Comparison of ENCODE assay signal across 8 mouse cellular contexts in genomic region chr19:16049646-16050045, GRCm38 (mm10).
DNase-seq lines count a peak whose midpoint lies in the region; ATAC-seq and TF ChIP-seq lines count a peak whose summit lies in the region.
"Had no signal": no experiment of that assay in that cellular context is flagged by ENCODE, and none has a peak within 500 bp of the region (broad histone marks: within the 10 kb centered on the region; RNA-seq: fewer than 3 reads in every experiment).

No protein-coding gene starts in this region.

- no peak overlapping the region for H3K9ac ChIP-seq in lung, postnatal 0 days (replicated peaks; ENCODE audit: low read depth)
- no peak overlapping the region for H3K9ac ChIP-seq in forebrain, embryonic 16.5 days (replicated peaks; ENCODE audit: low read depth, low read length)
- H3K9ac ChIP-seq in liver, embryonic 12.5 days, result no peak overlapping the region
- no peak overlapping the region for H3K9ac ChIP-seq in stomach, embryonic 16.5 days (ENCODE audit: low read length)

- ATAC-seq in lung, postnatal 0 days, result no peak
- no peak for ATAC-seq in forebrain, embryonic 16.5 days
- no peak for ATAC-seq in liver, embryonic 12.5 days
- ATAC-seq in stomach, embryonic 16.5 days (ENCODE audit: insufficient read depth, low FRiP score), result no peak; the same call in 1 of the 2 replicates

- no peaks in the 10 kb centered on the region for H3K36me3 ChIP-seq in lung, postnatal 0 days (ENCODE audit: insufficient read depth, low read length)
- no peaks in the 10 kb centered on the region for H3K36me3 ChIP-seq in forebrain, embryonic 16.5 days (ENCODE audit: control insufficient read depth, insufficient read depth)
- no peaks in the 10 kb centered on the region for H3K36me3 ChIP-seq in liver, embryonic 12.5 days
- no peaks in the 10 kb centered on the region for H3K36me3 ChIP-seq in stomach, embryonic 16.5 days (ENCODE audit: control insufficient read depth, insufficient read depth, low read length)

- H3K27ac ChIP-seq in lung, postnatal 0 days (ENCODE audit: low read length), result no peak overlapping the region
- no peak overlapping the region for H3K27ac ChIP-seq in forebrain, embryonic 16.5 days (ENCODE audit: low read length)
- H3K27ac ChIP-seq in liver, embryonic 12.5 days, result no peak overlapping the region
- H3K27ac ChIP-seq in stomach, embryonic 16.5 days (ENCODE audit: low read length), result no peak overlapping the region

- H3K4me3 ChIP-seq in lung, postnatal 0 days (ENCODE audit: low read depth, low read length), result peak overlapping the region; percentile 38
- no peak overlapping the region; the same call in 1 of the 2 replicates for H3K4me3 ChIP-seq in forebrain, embryonic 16.5 days (replicated peaks; ENCODE audit: low read length)
- no peak overlapping the region for H3K4me3 ChIP-seq in liver, embryonic 12.5 days
- peak overlapping the region; percentile 48 for H3K4me3 ChIP-seq in stomach, embryonic 16.5 days (replicated peaks; ENCODE audit: low read length)

- DNase-seq in lung, postnatal 0 days (ENCODE audit: low spot score), result no peak
- DNase-seq in lung, adult 18-20 months, result no peak
- DNase-seq in right cerebral cortex, adult 2 months (ENCODE audit: low spot score in 2 of 2), result no peak
- DNase-seq in thymus, postnatal 0 days (ENCODE audit: low spot score), result no peak
- DNase-seq: kidney, postnatal 36 days had no signal

- no peaks in the 10 kb centered on the region for H3K9me3 ChIP-seq in lung, postnatal 0 days (ENCODE audit: low read length)
- H3K9me3 ChIP-seq in forebrain, embryonic 16.5 days (ENCODE audit: control insufficient read depth, low read length), result no peaks in the 10 kb centered on the region
- H3K9me3 ChIP-seq in liver, embryonic 12.5 days (replicated peaks), result no peaks in the 10 kb centered on the region
- H3K9me3 ChIP-seq in stomach, embryonic 16.5 days (replicated peaks; ENCODE audit: control insufficient read depth, low read length), result no peaks in the 10 kb centered on the region

- peak overlapping the region; percentile 66 for H3K4me2 ChIP-seq in lung, postnatal 0 days (replicated peaks; ENCODE audit: low read depth, low read length)
- peak overlapping the region; percentile 81 for H3K4me2 ChIP-seq in forebrain, embryonic 16.5 days (ENCODE audit: low read length)
- peak overlapping the region; percentile 43 for H3K4me2 ChIP-seq in liver, embryonic 12.5 days
- H3K4me2 ChIP-seq in stomach, embryonic 16.5 days (ENCODE audit: low read depth, low read length), result peak overlapping the region; percentile 76

- H3K27me3 ChIP-seq in lung, postnatal 0 days (replicated peaks; ENCODE audit: insufficient read depth, low read length), result no peaks in the 10 kb centered on the region
- no peaks in the 10 kb centered on the region for H3K27me3 ChIP-seq in forebrain, embryonic 16.5 days (replicated peaks; ENCODE audit: control insufficient read depth, insufficient read depth, low read length)
- H3K27me3 ChIP-seq in liver, embryonic 12.5 days (replicated peaks), result 0 out of 2 replicates have a peak, but pooled peaks cover 3% of the 10 kb centered on the region
- no peaks in the 10 kb centered on the region for H3K27me3 ChIP-seq in stomach, embryonic 16.5 days (ENCODE audit: control insufficient read depth, insufficient read depth, low read length)

- no peak for TF ChIP-seq EP300 in lung, postnatal 0 days (IDR thresholded peaks at IDR 0.05)

- no peak for TF ChIP-seq CTCF in lung, postnatal 0 days (IDR thresholded peaks at IDR 0.05)

- WGBS in lung, postnatal 0 days, result 41% methylated on average over 3 of the region's 3 CpGs
- WGBS in forebrain, embryonic 16.5 days, result 7% methylated on average over 3 of the region's 3 CpGs
- WGBS in liver, embryonic 12.5 days (ENCODE audit: insufficient replicate concordance), result 52% methylated on average over 3 of the region's 3 CpGs
- WGBS in stomach, embryonic 16.5 days, result 25% methylated on average over 3 of the region's 3 CpGs

- no peaks in the 10 kb centered on the region for H3K4me1 ChIP-seq in lung, postnatal 0 days (ENCODE audit: insufficient read depth, low read depth, low read length)
- H3K4me1 ChIP-seq in forebrain, embryonic 16.5 days (replicated peaks; ENCODE audit: control insufficient read depth, insufficient read depth, low read length), result peaks cover 3% of the 10 kb centered on the region; the same call in 1 of the 2 replicates
- peaks cover 7% of the 10 kb centered on the region; the same call in 1 of the 2 replicates for H3K4me1 ChIP-seq in liver, embryonic 12.5 days
- H3K4me1 ChIP-seq in stomach, embryonic 16.5 days (ENCODE audit: control insufficient read depth, insufficient read depth, low read length), result peaks cover 6% of the 10 kb centered on the region; the same call in 1 of the 2 replicates

Comparison
In these comparisons a context has a peak if more than half of its experiments do, and no peak if none do; other contexts are left out.
1. H3K4me3 ChIP-seq: peak in lung, postnatal 0 days (single experiment) and stomach, embryonic 16.5 days (single experiment); none in forebrain, embryonic 16.5 days (single experiment) and liver, embryonic 12.5 days (single experiment).
2. Peak in every context shown above with its lines, with median percentiles within 50 percentile points of each other: H3K4me2 ChIP-seq.